ENCODE assay signal across 7 mouse cellular contexts in the genomic region with DNA sequence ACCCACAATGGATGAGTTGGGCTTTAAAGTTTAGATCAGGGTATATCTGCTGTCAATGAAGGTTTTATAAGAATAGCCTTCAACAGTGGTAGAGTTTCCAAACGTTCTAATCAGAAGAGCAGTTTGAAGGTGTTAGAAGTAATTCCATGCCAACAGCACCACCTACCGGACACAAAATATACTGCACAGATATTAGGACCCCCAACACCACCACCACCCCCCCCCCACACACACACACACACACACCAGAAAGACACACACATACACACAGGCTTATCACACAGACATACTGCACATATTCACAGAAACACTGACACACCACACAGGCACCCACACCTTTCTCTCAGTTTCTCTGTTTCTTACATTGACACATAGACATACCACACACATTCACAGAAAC. TPM values are rescaled to one million over a fixed set of nuclear protein-coding genes. Genes with fewer than 3 reads are reported as not detected.
A peak's percentile ranks its signal among the peaks of the same experiment; 100 is the strongest.
DNase-seq lines count a peak whose midpoint lies in the region; ATAC-seq and TF ChIP-seq lines count a peak whose summit lies in the region.

No protein-coding gene starts in this region.

- no peaks in the 10 kb centered on the region for H3K9me3 ChIP-seq in forebrain, embryonic 13.5 days (replicated peaks)
- no peaks in the 10 kb centered on the region for H3K9me3 ChIP-seq in intestine, embryonic 15.5 days

- peak; percentile 68 for ATAC-seq in forebrain, embryonic 13.5 days
- peak; percentile 48 for ATAC-seq in intestine, embryonic 15.5 days

- WGBS in spleen, adult 2 months, result 2% methylated on average over 2 of the region's 2 CpGs
- 1% methylated on average over 2 of the region's 2 CpGs for WGBS in bone marrow, adult 2 months
- WGBS in forebrain, embryonic 13.5 days, result 2% methylated on average over 2 of the region's 2 CpGs
- 0% methylated on average over 2 of the region's 2 CpGs for WGBS in intestine, embryonic 15.5 days
- WGBS in lung, adult 2 months, result 2% methylated on average over 2 of the region's 2 CpGs

- H3K4me1 ChIP-seq in spleen, adult 2 months (ENCODE audit: control insufficient read depth, insufficient read depth, insufficient read length), result no peaks in the 10 kb centered on the region
- no peaks in the 10 kb centered on the region for H3K4me1 ChIP-seq in bone marrow, adult 2 months (ENCODE audit: control insufficient read depth, insufficient read depth, low read length)
- peaks cover 3% of the 10 kb centered on the region; the same call in 1 of the 2 replicates for H3K4me1 ChIP-seq in forebrain, embryonic 13.5 days
- no peaks in the 10 kb centered on the region for H3K4me1 ChIP-seq in intestine, embryonic 15.5 days (replicated peaks)
- H3K4me1 ChIP-seq in lung, adult 2 months (ENCODE audit: control insufficient read depth, insufficient read depth, low read length), result peaks cover 2% of the 10 kb centered on the region; the same call in 1 of the 2 replicates

- no peak overlapping the region for H3K4me2 ChIP-seq in forebrain, embryonic 13.5 days
- H3K4me2 ChIP-seq in intestine, embryonic 15.5 days (replicated peaks), result no peak overlapping the region

- DNase-seq in spleen, adult 2 months (ENCODE audit: low read depth in 1 of 2, low spot score in 2 of 2), result peak; percentile 8 to 25
- no peak for DNase-seq in spleen, postnatal 4 days (ENCODE audit: low spot score in 2 of 2)
- no peak for DNase-seq in lung, adult 2 months
- peak; percentile 20 for DNase-seq in retina, adult 2 months (ENCODE audit: low read depth, low spot score)

- H3K36me3 ChIP-seq in spleen, adult 2 months (ENCODE audit: control insufficient read depth, insufficient read depth, low read length), result no peaks in the 10 kb centered on the region
- no peaks in the 10 kb centered on the region for H3K36me3 ChIP-seq in forebrain, embryonic 13.5 days (ENCODE audit: poor library complexity, severe bottlenecking)
- H3K36me3 ChIP-seq in intestine, embryonic 15.5 days, result no peaks in the 10 kb centered on the region

- TF ChIP-seq POLR2A in spleen, adult 2 months (IDR thresholded peaks at IDR 0.05; ENCODE audit: low read depth, low read length), result no peak
- TF ChIP-seq POLR2A in bone marrow, adult 2 months (IDR thresholded peaks at IDR 0.05; ENCODE audit: borderline replicate concordance, control insufficient read depth, low read depth, low read length), result no peak
- no peak for TF ChIP-seq POLR2A in lung, adult 2 months (IDR thresholded peaks at IDR 0.05; ENCODE audit: borderline replicate concordance, extremely low read depth, low read depth, low read length)

- H3K9ac ChIP-seq in forebrain, embryonic 13.5 days, result no peak overlapping the region
- no peak overlapping the region for H3K9ac ChIP-seq in intestine, embryonic 15.5 days

- TF ChIP-seq CTCF in spleen, adult 2 months (IDR thresholded peaks at IDR 0.05; ENCODE audit: extremely low read depth, insufficient read depth, insufficient read length, insufficient replicate concordance), result peak; percentile 19; the same call in 1 of the 2 replicates
- peak; percentile 39 for TF ChIP-seq CTCF in bone marrow, adult 2 months (IDR thresholded peaks at IDR 0.05; ENCODE audit: control insufficient read depth, insufficient read depth, low read length)
- 0 out of 2 replicates have a peak, but pooled peaks have one; percentile 35 for TF ChIP-seq CTCF in lung, adult 2 months (IDR thresholded peaks at IDR 0.05; ENCODE audit: insufficient read depth, low read length)

- H3K27ac ChIP-seq in spleen, adult 2 months (ENCODE audit: insufficient read depth, low read length), result no peak overlapping the region
- H3K27ac ChIP-seq in bone marrow, adult 2 months (ENCODE audit: control insufficient read depth, insufficient read depth, low read depth, low read length, poor library complexity), result no peak overlapping the region
- no peak overlapping the region for H3K27ac ChIP-seq in forebrain, embryonic 13.5 days
- H3K27ac ChIP-seq in intestine, embryonic 15.5 days, result no peak overlapping the region

- H3K4me3 ChIP-seq in spleen, adult 2 months (ENCODE audit: extremely low read depth, insufficient read depth, insufficient read length), result no peak overlapping the region
- no peak overlapping the region for H3K4me3 ChIP-seq in bone marrow, adult 2 months (replicated peaks; ENCODE audit: control insufficient read depth, low read depth, low read length)
- no peak overlapping the region for H3K4me3 ChIP-seq in forebrain, embryonic 13.5 days
- H3K4me3 ChIP-seq in intestine, embryonic 15.5 days (replicated peaks), result no peak overlapping the region
- no peak overlapping the region for H3K4me3 ChIP-seq in lung, adult 2 months (replicated peaks; ENCODE audit: extremely low read depth, low read depth, low read length)

- H3K27me3 ChIP-seq in spleen, adult 2 months (ENCODE audit: control insufficient read depth, insufficient read depth, low read length), result no peaks in the 10 kb centered on the region
- no peaks in the 10 kb centered on the region for H3K27me3 ChIP-seq in forebrain, embryonic 13.5 days
- H3K27me3 ChIP-seq in intestine, embryonic 15.5 days (replicated peaks), result no peaks in the 10 kb centered on the region

RNA-seq across cellular contexts. Expression of a gene that starts 33.3 kb away (rescaled TPM):
- polyA plus RNA-seq in spleen, adult 2 months (2012; rRNA removed), result 187 and 239 TPM in 2 replicates
- 43.5 and 45.1 TPM in 2 replicates for polyA plus RNA-seq in bone marrow, adult 2 months (2011; ENCODE audit: insufficient read depth, insufficient read length, low replicate concordance, missing spikeins)
- polyA plus RNA-seq in forebrain, embryonic 13.5 days (2015; fragmentation: Nextera tagmentation; extraction: Ambion mirVana), result 45.4 and 50.5 TPM in 2 replicates
- 247 and 277 TPM in 2 replicates for polyA plus RNA-seq in intestine, embryonic 15.5 days (2015; fragmentation: Nextera tagmentation; extraction: Ambion mirVana)
- 1,219 and 1,294 TPM in 2 replicates for polyA plus RNA-seq in lung, adult 2 months (2012; rRNA removed)

RNA-seq across cellular contexts. Expression of a gene that starts 33.3 kb away (rescaled TPM):
- 0.15 and 0.69 TPM in 2 replicates for polyA plus RNA-seq in spleen, adult 2 months (2012; rRNA removed)
- polyA plus RNA-seq in bone marrow, adult 2 months (2011; ENCODE audit: insufficient read depth, insufficient read length, low replicate concordance, missing spikeins), result not detected in 2 replicates
- polyA plus RNA-seq in forebrain, embryonic 13.5 days (2015; fragmentation: Nextera tagmentation; extraction: Ambion mirVana), result 0.18 and 0.39 TPM in 2 replicates
- 1.8 and 2.2 TPM in 2 replicates for polyA plus RNA-seq in intestine, embryonic 15.5 days (2015; fragmentation: Nextera tagmentation; extraction: Ambion mirVana)
- polyA plus RNA-seq in lung, adult 2 months (2012; rRNA removed), result 2.6 and 4.1 TPM in 2 replicates

Comparison
In these comparisons a context has a peak if more than half of its experiments do, and no peak if none do; other contexts are left out.
1. DNase-seq: peak in spleen, adult 2 months (2 of 2) and retina, adult 2 months (single experiment); none in spleen, postnatal 4 days (0 of 2) and lung, adult 2 months (single experiment).
2. Peak in every context shown above with its lines, with median percentiles within 50 percentile points of each other: CTCF ChIP-seq.